Mouse (Mus musculus): ENCODE data around the gene Hus1b.

The Hus1b gene

DNA sequence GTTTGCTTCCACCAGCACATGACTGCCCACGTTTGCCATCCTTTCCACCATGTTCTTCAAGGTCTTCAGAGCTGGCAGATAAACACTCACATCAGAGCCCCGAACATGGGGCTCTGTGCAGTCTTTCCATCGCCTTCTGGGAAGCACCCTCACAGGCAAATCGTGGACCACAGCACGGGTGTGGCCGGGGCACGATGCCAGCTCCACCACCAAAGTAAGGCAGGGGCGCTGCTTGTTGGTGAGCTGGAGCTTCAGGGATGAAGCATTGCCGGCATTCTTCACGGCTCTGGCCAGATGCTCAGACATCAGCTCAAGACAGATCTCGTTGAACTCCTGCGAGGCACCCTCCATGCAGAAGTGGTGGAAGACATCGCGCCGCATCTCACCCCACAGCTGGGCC, 430 bp downstream of the Hus1b start:
- DNase-seq, result peak in 1 of 2 experiments; percentile 37

DNA sequence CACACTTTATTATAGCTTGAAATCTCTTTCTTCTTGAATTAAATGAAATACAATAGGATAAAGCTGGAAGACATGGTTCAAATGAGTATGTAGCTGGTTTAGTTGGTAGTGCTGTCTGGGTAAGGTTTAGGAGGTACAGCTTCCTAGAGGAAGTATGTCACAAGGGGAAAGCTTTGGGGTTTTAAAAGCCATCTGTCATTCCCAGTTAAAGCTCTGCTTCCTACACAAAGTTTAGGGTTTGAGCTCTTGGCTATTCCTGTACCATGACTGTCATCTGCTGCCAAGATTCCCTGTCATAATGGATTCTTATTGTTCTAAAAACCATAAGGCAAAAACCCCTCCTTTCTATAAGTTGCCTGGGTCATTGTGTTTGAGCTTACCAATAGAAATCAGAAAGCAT, 1.8 kb downstream of the Hus1b start:
- no peak for DNase-seq

DNA sequence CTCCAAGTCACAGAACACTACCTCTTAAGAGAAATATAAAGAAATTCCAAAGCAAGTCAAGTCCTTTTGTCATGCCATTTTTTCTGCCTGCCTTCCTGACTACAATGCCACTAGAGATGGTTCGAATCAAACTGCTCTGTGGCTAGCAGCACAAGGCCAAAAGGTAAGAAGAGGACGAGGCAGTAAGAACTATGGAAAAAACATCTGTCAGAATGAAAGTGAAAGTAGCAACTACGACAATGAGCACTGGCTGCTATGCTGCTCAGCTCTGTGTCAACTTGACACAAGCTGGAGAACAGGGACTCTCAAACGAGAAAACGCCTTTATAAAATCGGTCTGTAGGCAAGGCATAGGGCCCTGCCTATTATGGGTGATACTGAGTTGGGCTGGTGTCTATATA, 14.6 kb downstream of the Hus1b start:
- DNase-seq, result no peak

GRCm38 (mm10) chr13:30931613-30932012, 15.9 kb downstream of the Hus1b start:
- no peak for DNase-seq

- no peak for DNase-seq
Measured at GRCm38 (mm10) chr13:30929119-30929518, 18.4 kb downstream of the Hus1b start.

GRCm38 (mm10) chr13:30924269-30924668, 23.3 kb downstream of the Hus1b start:
- no peak for DNase-seq

- no peak for DNase-seq
Measured at GRCm38 (mm10) chr13:30921914-30922313, 25.6 kb downstream of the Hus1b start.

DNA sequence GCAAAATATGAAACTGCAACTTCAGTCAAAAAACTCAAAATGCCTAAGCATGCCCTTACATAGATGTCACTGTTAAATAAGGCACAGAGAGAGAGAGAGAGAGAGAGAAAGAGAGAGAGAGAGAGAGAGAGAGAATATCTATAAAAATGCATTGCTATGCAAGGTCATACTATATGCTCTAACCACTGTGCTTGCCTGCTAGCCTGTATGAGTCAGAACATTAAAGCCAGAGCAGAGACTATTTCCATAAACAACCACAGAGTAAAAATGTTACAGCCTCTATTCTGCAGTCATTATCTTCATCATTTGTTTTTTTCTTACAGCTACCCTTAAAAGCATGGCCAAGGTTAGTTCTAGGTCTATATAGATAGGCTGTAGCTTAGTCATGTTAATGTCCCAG, 33.8 kb downstream of the Hus1b start:
- DNase-seq, result no peak

- peak in 1 of 2 experiments; percentile 10 for DNase-seq
Measured at GRCm38 (mm10) chr13:30913028-30913427, 34.5 kb downstream of the Hus1b start.

- DNase-seq, result no peak
Measured at GRCm38 (mm10) chr13:30911931-30912625, 35.5 kb downstream of the Hus1b start.

DNA sequence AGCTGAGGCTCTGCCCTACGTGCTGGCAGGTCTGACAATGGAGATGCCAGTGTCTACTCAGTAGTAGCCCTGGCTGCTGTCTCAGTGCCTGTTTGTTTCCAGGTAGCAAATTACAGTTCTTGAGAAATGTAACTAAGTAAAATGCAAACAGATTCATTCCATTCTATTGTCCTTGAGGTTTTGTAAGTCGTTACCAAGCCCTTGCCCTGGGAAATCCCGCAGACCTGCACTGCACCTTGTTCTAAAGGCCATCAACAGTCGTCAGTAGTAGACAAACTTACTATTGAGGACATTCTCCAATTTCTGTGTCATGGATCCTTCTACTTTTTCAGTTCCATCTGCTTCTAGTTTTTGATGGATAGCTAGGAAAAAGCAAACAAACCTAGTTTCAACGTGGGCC, 36.7 kb downstream of the Hus1b start:
- DNase-seq, result no peak

DNA sequence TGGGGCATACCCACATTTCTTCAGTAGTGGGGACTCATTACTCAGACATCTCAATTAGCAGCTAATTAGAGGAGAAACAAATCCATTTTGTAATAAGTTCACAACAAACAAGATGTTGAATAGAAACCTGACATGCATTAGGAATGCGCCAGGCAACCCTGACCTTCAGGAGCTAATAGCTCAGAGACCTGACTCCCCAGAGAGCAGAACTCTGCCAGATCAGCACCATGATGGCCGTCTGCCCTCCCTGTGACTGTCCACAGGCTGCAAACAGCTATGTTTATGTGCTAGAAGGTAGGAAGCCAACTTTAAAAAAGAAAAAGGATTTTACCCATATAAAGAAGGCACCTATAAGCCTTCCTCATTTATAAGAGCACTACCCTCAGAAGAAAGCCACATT, 45.3 kb downstream of the Hus1b start:
- no peak for DNase-seq

- peak in 1 of 2 experiments; percentile 22 for DNase-seq
Measured at GRCm38 (mm10) chr13:30901387-30902041, 46.0 kb downstream of the Hus1b start.

All from lung, postnatal 4 days (tissue).